Mouse (Mus musculus) G1E (cell line): Measurements from ENCODE around the gene Clic1. TPM values are rescaled to one million over a fixed set of nuclear protein-coding genes. Genes with fewer than 3 reads are reported as not detected.

Experiments used
- ATAC-seq: 2 replicates; pipeline ENCODE4 v1.8.0; 2016; ENCODE audit warnings: mild to moderate bottlenecking; ENCODE audit not compliant: insufficient number of reproducible peaks, poor library complexity, low FRiP score, severe bottlenecking; ENCODE audit errors: extremely low read depth
- DNase-seq: peaks from one replicate; pipeline ENCODE4 v3.0.0; 2012; ENCODE audit warnings: low spot score
- H3K27me3 ChIP-seq: 2 replicates; pipeline ENCODE4 v1.6.1; 2012; ENCODE audit warnings: mild to moderate bottlenecking, low read length, inconsistent platforms; ENCODE audit not compliant: insufficient read depth
- H3K36me3 ChIP-seq: replicated peaks from 2 replicates; pipeline ENCODE3; 2012; ENCODE audit warnings: mild to moderate bottlenecking, inconsistent platforms
- H3K4me1 ChIP-seq: 2 replicates; pipeline ENCODE4 v1.6.1; 2012; ENCODE audit warnings: low read depth, low read length, inconsistent platforms, mixed read lengths; ENCODE audit not compliant: insufficient read depth
- H3K4me3 ChIP-seq: 2 replicates; pipeline ENCODE4 v1.5.1; 2012; ENCODE audit warnings: low read depth, mild to moderate bottlenecking, inconsistent platforms, low read length, moderate library complexity, mixed read lengths
- H3K9me3 ChIP-seq: replicated peaks from 2 replicates; pipeline ENCODE4 v1.6.1; 2012; ENCODE audit warnings: inconsistent platforms
- CTCF ChIP-seq: IDR thresholded peaks from 2 replicates; pipeline ENCODE4 v1.5.1; 2012; ENCODE audit warnings: low read depth, low read length, inconsistent platforms, mixed read lengths
- GATA1 ChIP-seq: IDR thresholded peaks from 2 replicates; pipeline ENCODE4 v1.6.1; 2012; ENCODE audit warnings: borderline replicate concordance, low read length, inconsistent platforms, mixed read lengths
- GATA2 ChIP-seq: IDR thresholded peaks from 2 replicates; pipeline ENCODE4 v1.6.1; 2012; ENCODE audit warnings: low read depth, low read length, inconsistent platforms, borderline replicate concordance
- POLR2AphosphoS5 ChIP-seq: IDR thresholded peaks from 2 replicates; pipeline ENCODE4 v1.6.1; 2012; ENCODE audit warnings: low read depth, low read length, inconsistent platforms; ENCODE audit not compliant: insufficient replicate concordance
- TAL1 ChIP-seq: conservative IDR thresholded peaks from 2 replicates; pipeline ENCODE4 v1.6.1; 2012; ENCODE audit warnings: low read depth, low read length, inconsistent platforms, mixed read lengths
- polyA plus RNA-seq: library from polyadenylated mRNA; stranded (reverse); fragments of >175 nt; gene quantifications from 2 replicates; pipeline ENCODE4 v1.2.3, GENCODE M21; 2012
- total RNA-seq, 2 experiments: library from RNA; stranded (forward) in 1 of 2; stranded (reverse) in 1 of 2; fragments of 200-1000 nt in 1 of 2; fragments of >200 nt in 1 of 2; fragmentation: Nextera tagmentation in 1 of 2; gene quantifications; 2 replicates each; pipeline ENCODE4 v1.2.3; 2014 to 2017

Clic1 gene
- total and polyA plus RNA-seq, 3 experiments, result 211 to 562 (median 258) TPM

- DNase-seq (peak; percentile 76), ATAC-seq (peak; percentile 66)
- Histone ChIP-seq H3K36me3 (peaks cover 80% of the 10 kb centered on the region), H3K27me3 (0 out of 2 replicates have a peak, but pooled peaks cover under 1% of the 10 kb centered on the region), H3K4me1 (peaks cover 68% of the 10 kb centered on the region), H3K9me3 (no peaks in the 10 kb centered on the region), H3K4me3 (peak within 1 kb of the TSS; percentile 76)
- peak; percentile 17; the same call in 1 of the 2 replicates for TF ChIP-seq CTCF
- TF ChIP-seq GATA1, result no peak
Measured at GRCm38 (mm10) chr17:35058911-35059892, 9.4 kb downstream of the Clic1 start, which contains the start of gene Ddah2. Gene Ddah2 (plus strand): TSS chr17:35059035.

- H3K27me3 ChIP-seq, result peaks cover 6% of the 10 kb centered on the region
- no peak for TF ChIP-seq CTCF
- TF ChIP-seq POLR2AphosphoS5, result no peak
- no peak for TF ChIP-seq GATA2
- no peak for TF ChIP-seq GATA1
- TF ChIP-seq TAL1, result no peak
- peaks cover 74% of the 10 kb centered on the region for H3K36me3 ChIP-seq
- no peaks in the 10 kb centered on the region for H3K9me3 ChIP-seq
- peaks cover 69% of the 10 kb centered on the region for H3K4me1 ChIP-seq
- no peak for DNase-seq
- H3K4me3 ChIP-seq, result peak overlapping the region; percentile 76
- ATAC-seq, result no peak
Measured at GRCm38 (mm10) chr17:35060071-35060470, 10.3 kb downstream of the Clic1 start.

GRCm38 (mm10) chr17:35060737-35061297 is 11.1 kb downstream of the Clic1 start:
- DNase-seq (no peak), ATAC-seq (no peak)
- Histone ChIP-seq H3K27me3 (peaks cover 13% of the 10 kb centered on the region), H3K4me3 (peak overlapping the region; percentile 76; the same call in 1 of the 2 replicates), H3K36me3 (peaks cover 66% of the 10 kb centered on the region), H3K9me3 (no peaks in the 10 kb centered on the region), H3K4me1 (peaks cover 70% of the 10 kb centered on the region)
- TF ChIP-seq GATA2 (no peak), POLR2AphosphoS5 (no peak), CTCF (no peak), GATA1 (no peak), TAL1 (no peak)

- DNase-seq (no peak), ATAC-seq (no peak)
- Histone ChIP-seq H3K4me3 (no peak overlapping the region), H3K9me3 (no peaks in the 10 kb centered on the region), H3K4me1 (peaks cover 68% of the 10 kb centered on the region), H3K27me3 (peaks cover 18% of the 10 kb centered on the region), H3K36me3 (peaks cover 62% of the 10 kb centered on the region)
- no peak for TF ChIP-seq TAL1
Measured at GRCm38 (mm10) chr17:35061299-35061698, 11.5 kb downstream of the Clic1 start.

GRCm38 (mm10) chr17:35063466-35063865 is 13.7 kb downstream of the Clic1 start:
- DNase-seq, result no peak
- Histone ChIP-seq H3K9me3 (no peaks in the 10 kb centered on the region), H3K4me1 (peaks cover 57% of the 10 kb centered on the region), H3K27me3 (peaks cover 37% of the 10 kb centered on the region), H3K36me3 (peaks cover 41% of the 10 kb centered on the region), H3K4me3 (no peak overlapping the region)
- no peak for TF ChIP-seq CTCF
- TF ChIP-seq TAL1, result no peak
- TF ChIP-seq GATA2, result no peak
- TF ChIP-seq POLR2AphosphoS5, result no peak
- TF ChIP-seq GATA1, result no peak
- ATAC-seq, result no peak

- H3K9me3 ChIP-seq, result no peaks in the 10 kb centered on the region
- H3K27me3 ChIP-seq, result peaks cover 47% of the 10 kb centered on the region
- peaks cover 36% of the 10 kb centered on the region for H3K36me3 ChIP-seq
- TF ChIP-seq GATA1, result no peak
- no peak for TF ChIP-seq TAL1
- TF ChIP-seq GATA2, result no peak
- TF ChIP-seq POLR2AphosphoS5, result no peak
- no peak for TF ChIP-seq CTCF
- H3K4me3 ChIP-seq, result no peak overlapping the region; the same call in 1 of the 2 replicates
- H3K4me1 ChIP-seq, result peaks cover 51% of the 10 kb centered on the region
- ATAC-seq (no peak), DNase-seq (no peak)
Measured at GRCm38 (mm10) chr17:35064378-35064877, 14.7 kb downstream of the Clic1 start.
